Mouse (Mus musculus): Measurements from ENCODE around the gene 5031439G07Rik.

Gene 5031439G07Rik

DNA sequence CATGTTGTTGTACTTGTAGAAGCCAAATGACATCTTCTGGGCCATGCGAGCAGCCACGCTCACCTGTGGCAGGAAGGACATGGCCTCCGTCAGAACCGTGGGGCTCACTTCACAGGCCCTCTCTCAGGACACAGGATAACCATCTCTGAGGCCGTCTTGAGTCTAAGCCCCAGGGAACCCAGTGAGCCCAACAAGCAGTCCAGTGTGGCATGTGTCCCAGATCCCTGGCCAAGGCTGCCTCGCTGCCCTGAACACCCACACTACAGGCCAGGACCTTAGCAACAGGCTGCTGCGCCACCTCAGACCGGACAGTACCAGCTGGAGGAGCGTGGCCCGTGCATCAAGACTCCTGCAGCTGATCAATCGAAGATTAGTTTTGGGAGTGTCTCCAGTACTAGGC is 35.1 kb downstream of the 5031439G07Rik start:
- no peak for DNase-seq (ENCODE audit: low spot score)

GRCm38 (mm10) chr15:84950053-84950452 is 38.3 kb downstream of the 5031439G07Rik start:
- no peak for DNase-seq (ENCODE audit: low spot score)

DNA sequence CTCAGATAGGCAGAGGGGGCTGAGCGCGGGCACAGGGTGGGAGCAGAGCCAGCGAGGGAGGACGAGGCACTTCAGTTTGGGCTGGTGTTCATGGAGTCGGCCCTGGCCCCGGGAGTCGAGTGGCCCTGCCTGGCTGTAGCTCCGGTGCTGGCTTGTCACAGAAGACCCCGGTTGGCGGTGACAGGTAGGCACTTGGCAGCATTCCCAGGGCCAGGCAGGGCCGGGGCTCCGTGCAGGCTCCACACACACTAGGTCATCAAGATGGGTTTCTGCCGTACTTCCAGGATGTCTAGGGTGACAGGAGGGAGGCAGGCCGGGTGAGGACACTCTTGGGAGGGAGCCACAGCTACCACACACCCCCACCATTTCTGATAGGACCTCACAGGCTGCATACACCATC is 39.4 kb downstream of the 5031439G07Rik start:
- no peak for DNase-seq (ENCODE audit: low spot score)

DNA sequence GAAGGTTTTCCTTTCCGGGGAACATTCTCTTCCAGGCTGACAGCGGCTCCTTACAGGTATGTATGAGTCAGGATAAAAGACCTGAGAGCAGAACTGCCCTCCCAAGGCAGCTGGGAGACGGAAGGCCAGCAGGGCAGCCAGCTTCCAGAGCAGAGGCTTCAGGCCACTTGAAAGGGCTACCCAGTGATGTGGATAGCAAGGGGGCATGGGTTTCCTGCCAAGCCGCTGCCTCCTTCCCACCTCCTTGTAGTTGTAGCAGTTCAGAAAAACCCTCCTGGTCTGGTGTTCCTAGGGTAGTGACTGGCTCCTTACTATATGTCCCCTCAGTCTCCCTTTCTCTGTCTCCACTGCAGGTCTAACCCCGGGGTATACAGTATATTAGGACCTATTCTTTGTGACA is 44.0 kb downstream of the 5031439G07Rik start:
- DNase-seq (ENCODE audit: low spot score): no peak

GRCm38 (mm10) chr15:84942647-84943285 is 45.6 kb downstream of the 5031439G07Rik start:
- no peak for DNase-seq (ENCODE audit: low spot score)

GRCm38 (mm10) chr15:84940102-84940501 is 48.2 kb downstream of the 5031439G07Rik start:
- no peak for DNase-seq (ENCODE audit: low spot score)

- no peak for DNase-seq (ENCODE audit: low spot score)
Measured at GRCm38 (mm10) chr15:84934901-84935300, 53.5 kb downstream of the 5031439G07Rik start.

GRCm38 (mm10) chr15:84932351-84932750 is 56.0 kb downstream of the 5031439G07Rik start:
- DNase-seq (ENCODE audit: low spot score): no peak

GRCm38 (mm10) chr15:84925495-84926018 is 62.8 kb downstream of the 5031439G07Rik start:
- no peak for DNase-seq (ENCODE audit: low spot score)

DNA sequence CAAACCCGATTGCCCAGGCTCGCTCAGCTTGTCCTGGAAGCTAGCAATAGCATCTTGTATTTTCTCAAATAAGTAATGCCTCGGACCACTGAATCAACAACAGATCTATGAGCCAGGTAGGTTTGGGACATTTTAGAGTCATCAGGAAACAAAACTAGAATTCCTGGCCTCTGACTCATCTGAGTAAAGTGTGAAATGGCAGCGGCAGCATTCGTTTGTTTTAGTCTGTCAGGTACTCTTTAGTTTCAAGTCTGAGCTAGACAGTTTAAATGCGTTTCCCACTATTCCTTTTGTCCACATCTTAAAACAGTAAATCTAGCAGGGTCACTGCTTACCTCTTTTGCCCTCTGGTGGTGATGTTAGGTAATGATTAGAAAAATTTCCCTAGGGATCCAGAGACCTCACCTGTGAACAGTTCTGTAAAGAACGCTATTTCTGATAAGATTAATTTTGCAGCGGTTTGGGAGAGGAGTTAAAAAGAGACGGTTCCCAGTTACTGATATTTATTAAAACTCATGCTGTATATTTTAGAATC is 63.5 kb downstream of the 5031439G07Rik start:
- no peak for DNase-seq (ENCODE audit: low spot score)

GRCm38 (mm10) chr15:84923508-84924181 is 64.7 kb downstream of the 5031439G07Rik start:
- peak; percentile 44 for DNase-seq (ENCODE audit: low spot score)

DNA sequence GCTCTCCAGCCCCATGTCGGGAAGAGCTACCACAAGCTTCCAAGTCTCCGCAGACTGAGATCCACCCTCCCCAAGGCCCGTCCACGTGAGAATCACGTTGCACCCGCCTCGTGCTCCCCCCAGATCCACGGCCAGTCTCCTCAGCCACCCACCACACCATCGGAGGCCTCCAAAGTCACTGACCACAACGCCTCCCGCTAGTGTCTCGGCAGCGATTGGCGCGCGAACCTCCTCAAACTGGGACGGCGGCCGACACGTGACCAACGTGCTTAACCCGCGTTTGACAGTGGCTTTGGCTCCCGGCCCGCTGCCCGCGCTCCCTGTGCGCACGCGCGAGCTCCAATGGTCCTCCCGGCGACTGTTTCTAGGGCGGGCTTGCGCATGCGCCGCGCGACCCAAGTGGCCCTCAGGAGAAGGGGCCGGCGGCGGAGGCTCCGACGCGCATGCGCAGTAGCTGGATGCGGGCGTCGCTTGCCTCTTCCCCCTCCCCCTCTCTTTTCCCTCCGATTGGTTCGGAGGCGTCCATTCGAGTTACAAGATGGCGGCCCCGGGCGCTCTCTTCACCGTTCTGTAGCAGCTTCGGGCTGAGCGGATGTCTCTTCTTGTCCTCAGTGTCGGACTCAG is 65.4 kb downstream of the 5031439G07Rik start, which contains the start of gene Nup50:
TSS of gene Nup50 (plus strand) at position 528 of the 624 bp plus-strand sequence.
- peak; percentile 99 for DNase-seq (ENCODE audit: low spot score)

GRCm38 (mm10) chr15:84919938-84920337 is 68.4 kb downstream of the 5031439G07Rik start, which contains the start of gene Gm29666:
Gene Gm29666, minus strand, starts transcription at chr15:84920038.
- no peak for DNase-seq (ENCODE audit: low spot score)

DNA sequence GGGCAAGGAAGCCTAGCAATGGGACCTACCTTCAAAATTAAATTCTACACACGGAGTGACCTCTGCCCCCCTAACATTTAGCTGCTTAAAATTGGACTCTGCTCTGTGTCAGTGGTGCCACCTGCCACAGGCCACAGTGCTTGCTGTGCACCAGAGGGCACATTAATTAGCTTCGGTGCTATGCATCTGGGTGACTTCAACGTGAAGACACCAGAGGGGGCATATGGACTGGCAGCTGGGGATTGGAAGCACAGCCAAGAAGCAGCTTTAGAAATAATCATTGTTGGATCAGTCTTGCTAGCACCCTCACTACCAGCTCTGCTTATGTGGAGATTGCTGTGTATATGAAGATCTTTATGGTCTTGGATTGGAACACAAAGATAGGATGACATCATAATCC is 75.2 kb downstream of the 5031439G07Rik start:
- no peak for DNase-seq (ENCODE audit: low spot score)

GRCm38 (mm10) chr15:84903843-84904385 is 84.4 kb downstream of the 5031439G07Rik start:
- DNase-seq (ENCODE audit: low spot score): no peak

- DNase-seq (ENCODE audit: low spot score): no peak
Measured at GRCm38 (mm10) chr15:84898077-84898476, 90.3 kb downstream of the 5031439G07Rik start.

DNA sequence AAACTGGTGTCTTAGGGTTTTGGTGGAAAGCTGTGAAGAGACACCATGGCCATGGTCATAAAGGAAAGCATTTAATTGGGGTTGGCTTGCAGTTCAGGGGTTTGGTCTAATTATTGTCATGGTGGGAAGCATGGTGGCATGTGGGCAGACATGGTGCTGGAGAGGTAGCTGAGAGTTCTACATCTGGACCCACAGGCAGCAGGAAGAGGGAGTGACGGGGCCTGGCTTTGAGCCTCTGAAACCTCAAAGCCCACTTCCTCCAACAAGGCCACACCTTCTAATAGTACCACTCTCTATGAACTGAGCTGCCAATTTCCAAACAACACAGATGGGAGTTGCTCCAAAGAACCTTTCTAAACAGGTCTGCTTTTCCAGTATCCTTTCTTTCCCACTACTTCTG is 91.7 kb downstream of the 5031439G07Rik start:
- peak; percentile 38 for DNase-seq (ENCODE audit: low spot score)

GRCm38 (mm10) chr15:84896216-84896615 is 92.1 kb downstream of the 5031439G07Rik start:
- DNase-seq (ENCODE audit: low spot score): peak; percentile 38
